In the genomic region with DNA sequence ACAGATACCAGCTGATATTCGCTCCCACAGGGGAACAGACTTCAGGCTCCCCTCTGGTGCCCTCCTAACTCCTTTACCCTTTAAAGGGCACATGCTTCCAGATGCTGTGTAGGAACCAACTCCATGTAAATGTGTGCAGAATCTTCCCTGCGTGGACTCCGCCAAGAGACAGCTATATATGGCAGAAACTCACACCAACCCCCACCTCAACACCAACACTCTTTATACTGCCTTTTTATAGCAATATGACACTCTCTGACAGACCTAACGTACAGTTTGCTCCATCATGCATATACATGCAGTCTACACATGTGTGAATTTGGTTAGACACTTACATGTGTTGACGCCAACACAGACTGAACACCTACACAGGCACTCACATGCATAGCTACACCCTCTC, we compare ENCODE assay signal across 26 mouse cellular contexts. TPM values are rescaled to one million over a fixed set of nuclear protein-coding genes. Genes with fewer than 3 reads are reported as not detected.
DNase-seq lines count a peak whose midpoint lies in the region; ATAC-seq and TF ChIP-seq lines count a peak whose summit lies in the region.
"Had no signal": no experiment of that assay in that cellular context is flagged by ENCODE, and none has a peak within 500 bp of the region (broad histone marks: within the 10 kb centered on the region; RNA-seq: fewer than 3 reads in every experiment).

No protein-coding gene starts in this region.

- no peaks in the 10 kb centered on the region for H3K4me1 ChIP-seq in forebrain, postnatal 0 days (ENCODE audit: insufficient read depth)
- H3K4me1 ChIP-seq in forebrain, embryonic 14.5 days (ENCODE audit: control insufficient read depth, insufficient read depth, low read length), result peaks cover 2% of the 10 kb centered on the region; the same call in 1 of the 2 replicates
- peaks cover 11% of the 10 kb centered on the region for H3K4me1 ChIP-seq in testis, adult 2 months (ENCODE audit: control insufficient read depth, insufficient read depth, low read length)

- no peak for TF ChIP-seq POLR2A in testis, adult 2 months (IDR thresholded peaks at IDR 0.05; ENCODE audit: control insufficient read depth, low read depth, low read length)

- ATAC-seq in forebrain, postnatal 0 days, result 0 out of 2 replicates have a peak, but pooled peaks have one; percentile 8
- no peak for ATAC-seq in forebrain, embryonic 14.5 days
- ATAC-seq: forebrain, embryonic 13.5 days; inflammation-experienced regulatory T-cells, adult 6 months had no signal

- H3K9me3 ChIP-seq in forebrain, postnatal 0 days (ENCODE audit: low read length), result no peaks in the 10 kb centered on the region
- no peaks in the 10 kb centered on the region for H3K9me3 ChIP-seq in forebrain, embryonic 14.5 days (replicated peaks; ENCODE audit: control insufficient read depth, low read length)
- H3K9me3 ChIP-seq: forebrain, embryonic 10.5 days; forebrain, embryonic 13.5 days; heart, embryonic 12.5 days; heart, embryonic 15.5 days; hindbrain, embryonic 10.5 days; hindbrain, embryonic 13.5 days had no signal

- intact Hi-C loops in left cerebral cortex, postnatal 25 days (cut with DNase I), result no loop called here
- intact Hi-C loops in left cerebral cortex, adult 2 months (cut with DNase I), result loop anchor here (10.0 kb wide), 1 partner anchor 164 kb away; no protein-coding TSS in a partner anchor

- 80% methylated on average over 5 of the region's 5 CpGs for WGBS in forebrain, postnatal 0 days
- 85% methylated on average over 5 of the region's 5 CpGs for whole genome bisulfite sequencing in forebrain, embryonic 14.5 days

- H3K27ac ChIP-seq in forebrain, postnatal 0 days (ENCODE audit: low read depth, low read length), result no peak overlapping the region
- no peak overlapping the region for H3K27ac ChIP-seq in forebrain, embryonic 14.5 days (ENCODE audit: low read depth, low read length)
- H3K27ac ChIP-seq in left cerebral cortex, adult 2 months, result no peak overlapping the region
- H3K27ac ChIP-seq in testis, adult 2 months (ENCODE audit: control insufficient read depth, insufficient read depth, low read depth, low read length), result no peak overlapping the region
- H3K27ac ChIP-seq: forebrain, embryonic 13.5 days; heart, embryonic 15.5 days; hindbrain, embryonic 13.5 days; hindbrain, postnatal 0 days had no signal

- H3K9ac ChIP-seq in forebrain, postnatal 0 days, result no peak overlapping the region
- H3K9ac ChIP-seq in forebrain, embryonic 14.5 days (ENCODE audit: low read length), result no peak overlapping the region

- TF ChIP-seq CTCF in forebrain, postnatal 0 days (IDR thresholded peaks at IDR 0.05; ENCODE audit: low read depth), result no peak
- TF ChIP-seq CTCF in left cerebral cortex, adult 2 months (IDR thresholded peaks at IDR 0.05), result no peak
- no peak for TF ChIP-seq CTCF in testis, adult 2 months (IDR thresholded peaks at IDR 0.05; ENCODE audit: control insufficient read depth, insufficient read depth, insufficient replicate concordance, low read depth, low read length)

- H3K4me3 ChIP-seq in forebrain, postnatal 0 days (ENCODE audit: low read depth, low read length), result no peak overlapping the region
- no peak overlapping the region for H3K4me3 ChIP-seq in forebrain, embryonic 14.5 days (ENCODE audit: low read depth, low read length)
- no peak overlapping the region for H3K4me3 ChIP-seq in left cerebral cortex, adult 2 months
- peak overlapping the region; percentile 97 for H3K4me3 ChIP-seq in testis, adult 2 months (ENCODE audit: control insufficient read depth, low read depth, low read length)

- no peaks in the 10 kb centered on the region for H3K36me3 ChIP-seq in forebrain, postnatal 0 days (ENCODE audit: insufficient read depth)
- no peaks in the 10 kb centered on the region for H3K36me3 ChIP-seq in forebrain, embryonic 14.5 days (ENCODE audit: control insufficient read depth, insufficient read depth, low read length)
- no peaks in the 10 kb centered on the region for H3K36me3 ChIP-seq in testis, adult 2 months (ENCODE audit: control insufficient read depth, insufficient read depth, low read length)
- H3K36me3 ChIP-seq: forebrain, embryonic 10.5 days; heart, embryonic 12.5 days; heart, embryonic 15.5 days; hindbrain, embryonic 10.5 days; hindbrain, embryonic 13.5 days had no signal

- no peak for DNase-seq in forebrain, postnatal 0 days
- no peak for DNase-seq in forebrain, embryonic 14.5 days (ENCODE audit: low spot score)
- DNase-seq in frontal cortex, postnatal 36 days (ENCODE audit: low spot score in 2 of 2), result peak; percentile 15 to 33
- no peak for DNase-seq in frontal cortex, postnatal 10 days (ENCODE audit: low spot score in 2 of 2)
- DNase-seq in left cerebral cortex, postnatal 25 days (ENCODE audit: low spot score in 2 of 2), result peak; percentile 1 to 67
- no peak for DNase-seq in left cerebral cortex, adult 2 months (ENCODE audit: extremely low spot score in 1 of 2, low spot score in 2 of 2)
- DNase-seq in testis, postnatal 14 days (ENCODE audit: low spot score), result no peak
- DNase-seq: adrenal gland, adult 8-10 months; adrenal gland, postnatal 25 days; cerebellum, adult 18-20 months; cerebellum, adult 9-10 months; cerebellum, postnatal 14 days; gastrocnemius, postnatal 25 days; heart, adult 18-20 months; heart, postnatal 36 days had no signal

- no peaks in the 10 kb centered on the region for H3K27me3 ChIP-seq in forebrain, postnatal 0 days (ENCODE audit: insufficient read depth, low read length)
- no peaks in the 10 kb centered on the region for H3K27me3 ChIP-seq in forebrain, embryonic 14.5 days (replicated peaks; ENCODE audit: control insufficient read depth, insufficient read depth, low read length)
- H3K27me3 ChIP-seq in testis, adult 2 months (ENCODE audit: control insufficient read depth, insufficient read depth, low read length), result no peaks in the 10 kb centered on the region

- no peak overlapping the region for H3K4me2 ChIP-seq in forebrain, postnatal 0 days (ENCODE audit: low read depth)
- H3K4me2 ChIP-seq in forebrain, embryonic 14.5 days (ENCODE audit: low read length), result no peak overlapping the region

RNA-seq across cellular contexts. Expression of gene 1700016K19Rik, which starts 1.0 kb away (rescaled TPM):
- 5.0 and 10.0 TPM in 2 replicates for total RNA-seq in forebrain, postnatal 0 days (2014; rRNA removed)
- 7.7 and 8.0 TPM in 2 replicates for polyA plus RNA-seq in forebrain, postnatal 0 days (2015; fragmentation: Nextera tagmentation; extraction: Ambion mirVana)
- 1.8 and 2.5 TPM in 2 replicates for polyA plus RNA-seq in forebrain, embryonic 14.5 days (2014; fragmentation: Nextera tagmentation; extraction: Ambion mirVana)
- total RNA-seq in left cerebral cortex, postnatal 25 days (2021), result 1 to 10 TPM; 4.6 TPM
- total RNA-seq in left cerebral cortex, adult 2 months (2021), result 1 to 10 TPM; 2.7 to 3.9 TPM
- 287 and 288 TPM in 2 replicates for polyA plus RNA-seq in testis, adult 2 months (2012; rRNA removed)
- total RNA-seq: adrenal gland, adult 8-10 months; adrenal gland, postnatal 25 days; gastrocnemius, adult 8-10 months; gastrocnemius, postnatal 25 days; heart, postnatal 10 days; heart, postnatal 36 days had no signal

RNA-seq across cellular contexts. Expression of gene Rflnb, which starts 26.9 kb away (rescaled TPM):
- 11.6 and 12.7 TPM in 2 replicates for total RNA-seq in forebrain, postnatal 0 days (2014; rRNA removed)
- polyA plus RNA-seq in forebrain, postnatal 0 days (2015; fragmentation: Nextera tagmentation; extraction: Ambion mirVana), result 9.1 and 14.0 TPM in 2 replicates
- 3.6 and 4.6 TPM in 2 replicates for polyA plus RNA-seq in forebrain, embryonic 14.5 days (2014; fragmentation: Nextera tagmentation; extraction: Ambion mirVana)
- total RNA-seq in left cerebral cortex, postnatal 25 days (2021), result 1 to 10 TPM; 8.9 to 9.8 TPM
- 1 to 10 TPM; 8.5 to 9.7 TPM for total RNA-seq in left cerebral cortex, adult 2 months (2021)
- 0.64 and 0.77 TPM in 2 replicates for polyA plus RNA-seq in testis, adult 2 months (2012; rRNA removed)

Comparison
In these comparisons a context has a peak if more than half of its experiments do, and no peak if none do; other contexts are left out.
1. DNase-seq: peak in frontal cortex, postnatal 36 days (2 of 2) and left cerebral cortex, postnatal 25 days (2 of 2); none in forebrain, postnatal 0 days (single experiment), forebrain, embryonic 14.5 days (single experiment), frontal cortex, postnatal 10 days (0 of 2), left cerebral cortex, adult 2 months (0 of 2) and testis, postnatal 14 days (single experiment).